Mouse (Mus musculus) G1E (cell line): ENCODE results near the gene Slc7a7.

Experiments
- CTCF ChIP-seq: IDR thresholded peaks from 2 replicates; pipeline ENCODE4 v1.5.1; 2012; ENCODE audit warnings: low read depth, low read length, inconsistent platforms, mixed read lengths
- GATA1 ChIP-seq: IDR thresholded peaks from 2 replicates; pipeline ENCODE4 v1.6.1; 2012; ENCODE audit warnings: borderline replicate concordance, low read length, inconsistent platforms, mixed read lengths
- GATA2 ChIP-seq: IDR thresholded peaks from 2 replicates; pipeline ENCODE4 v1.6.1; 2012; ENCODE audit warnings: low read depth, low read length, inconsistent platforms, borderline replicate concordance
- POLR2AphosphoS5 ChIP-seq: IDR thresholded peaks from 2 replicates; pipeline ENCODE4 v1.6.1; 2012; ENCODE audit warnings: low read depth, low read length, inconsistent platforms; ENCODE audit not compliant: insufficient replicate concordance
- TAL1 ChIP-seq: conservative IDR thresholded peaks from 2 replicates; pipeline ENCODE4 v1.6.1; 2012; ENCODE audit warnings: low read depth, low read length, inconsistent platforms, mixed read lengths

DNA sequence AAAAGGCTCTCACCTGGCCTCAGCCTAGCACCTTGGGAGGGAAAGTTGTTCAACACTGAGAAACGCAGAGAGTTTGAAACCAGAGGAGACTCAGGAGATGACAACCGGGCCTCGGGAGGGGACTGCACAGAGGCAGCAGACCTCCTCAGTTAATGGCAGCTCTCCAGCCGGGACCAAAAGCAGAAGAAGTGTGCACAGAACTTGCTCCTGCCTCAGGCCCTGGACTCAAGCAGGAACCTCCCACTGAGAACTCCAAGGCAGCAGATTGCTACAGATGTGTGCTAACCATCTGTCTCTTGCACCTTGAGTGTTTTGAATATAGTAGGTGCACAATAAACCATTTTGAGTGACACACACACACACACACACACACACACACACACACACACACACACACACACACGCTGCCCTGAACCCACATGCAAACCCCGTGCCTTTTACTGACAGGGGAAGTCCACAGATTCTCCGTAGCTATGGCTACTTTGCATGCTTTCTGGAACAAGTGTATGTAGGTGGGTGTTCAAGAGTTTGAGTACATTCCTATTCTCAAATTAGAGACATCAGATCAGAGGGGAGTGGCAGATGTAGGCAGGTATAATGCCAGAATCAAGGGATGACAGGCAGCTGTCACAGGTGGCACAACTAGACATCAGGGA is 19.6 kb downstream of the Slc7a7 start:
- TF ChIP-seq POLR2AphosphoS5 (no peak), CTCF (no peak), GATA1 (no peak), TAL1 (no peak), GATA2 (no peak)
